Mouse (Mus musculus): ENCODE measurements at regions not wholly inside any gene's neighbourhood (a gene's known extent, or its start where the extent isn't known, plus 50 kb on each side); places are given as distances from the start of the nearest gene placed in this dataset.
"Not testable (repeated sequence)": the region's sequence is repeated elsewhere in the genome, so short reads cannot be mapped to it uniquely, and the experiment has no call there.

DNA sequence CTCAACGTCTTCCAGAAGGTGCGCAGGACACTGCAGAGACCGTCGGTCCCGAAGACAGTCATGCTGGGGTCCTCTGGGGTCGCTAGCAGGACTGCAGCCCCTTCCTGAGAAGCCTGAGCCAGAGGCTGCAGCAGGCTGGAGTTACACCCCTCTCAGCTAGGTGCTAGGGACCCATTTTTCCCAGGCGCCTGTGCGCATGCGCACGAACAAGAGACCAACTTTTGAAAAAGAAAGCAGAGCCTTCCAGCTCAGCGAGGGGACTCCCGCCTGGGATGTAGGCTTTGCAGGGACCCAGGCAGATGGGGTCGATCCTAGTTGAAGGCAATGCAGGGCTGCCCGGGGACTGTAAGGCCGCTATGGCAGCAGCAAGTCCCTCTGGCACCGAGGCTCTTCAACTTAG lies 104.7 kb upstream of the Atg7 start:
- peak; percentile 19 to 38 for DNase-seq (ENCODE audit: low spot score in 2 of 2)

DNA sequence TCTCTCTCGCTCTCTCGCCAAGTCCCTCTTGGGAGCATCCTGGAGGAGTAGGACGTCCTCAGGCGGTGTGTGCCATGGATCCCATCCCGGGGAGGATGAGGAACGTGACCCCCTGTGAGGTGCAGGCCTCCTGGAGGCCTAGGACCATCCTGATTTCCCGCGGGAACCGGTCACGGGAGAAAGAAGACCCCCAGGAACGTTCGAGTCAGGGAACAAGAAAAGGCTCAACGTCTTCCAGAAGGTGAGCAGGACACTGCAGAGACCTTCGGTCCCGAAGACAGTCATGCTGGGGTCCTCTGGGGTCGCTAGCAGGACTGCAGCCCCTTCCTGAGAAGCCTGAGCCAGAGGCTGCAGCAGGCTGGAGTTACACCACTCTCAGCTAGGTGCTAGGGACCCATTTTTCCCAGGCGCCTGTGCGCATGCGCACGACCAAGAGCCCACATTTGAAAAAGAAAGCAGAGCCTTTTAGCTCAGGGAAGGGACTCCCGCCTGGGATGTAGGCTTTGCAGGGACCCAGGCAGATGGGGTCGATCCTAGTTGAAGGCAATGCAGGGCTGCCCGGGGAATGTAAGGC lies 92.7 kb upstream of the Atg7 start:
- DNase-seq (ENCODE audit: low spot score in 2 of 2) = peak in 1 of 2 experiments; percentile 18

DNA sequence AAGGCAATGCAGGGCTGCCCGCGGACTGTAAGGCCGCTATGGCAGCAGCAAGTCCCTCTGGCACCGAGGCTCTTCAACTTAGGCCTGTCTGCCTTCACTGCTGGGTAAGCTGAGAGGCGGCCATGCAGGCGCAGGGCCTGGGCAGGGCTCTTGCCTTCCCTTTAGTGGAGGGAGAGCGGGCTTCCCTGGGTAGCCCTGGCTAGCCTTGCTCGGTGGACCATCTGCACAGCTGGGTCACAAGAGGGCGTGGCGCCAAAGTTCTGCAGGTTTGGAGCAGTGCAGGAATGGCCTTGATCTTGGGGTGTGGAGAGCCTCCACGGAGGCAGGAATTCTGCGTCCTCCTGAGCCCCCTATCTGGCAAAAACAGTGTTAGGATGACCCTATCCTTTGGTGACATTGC lies 89.8 kb upstream of the Atg7 start:
- DNase-seq (ENCODE audit: low spot score in 2 of 2) = not testable (repeated sequence)

DNA sequence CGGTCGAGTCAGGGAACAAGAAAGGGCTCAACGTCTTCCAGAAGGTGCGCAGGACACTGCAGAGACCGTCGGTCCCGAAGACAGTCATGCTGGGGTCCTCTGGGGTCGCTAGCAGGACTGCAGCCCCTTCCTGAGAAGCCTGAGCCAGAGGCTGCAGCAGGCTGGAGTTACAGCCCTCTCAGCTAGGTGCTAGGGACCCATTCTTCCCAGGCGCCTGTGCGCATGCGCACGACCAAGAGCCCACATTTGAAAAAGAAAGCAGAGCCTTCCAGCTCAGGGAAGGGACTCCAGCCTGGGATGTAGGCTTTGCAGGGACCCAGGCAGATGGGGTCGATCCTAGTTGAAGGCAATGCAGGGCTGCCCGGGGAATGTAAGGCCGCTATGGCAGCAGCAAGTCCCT lies 87.7 kb upstream of the Atg7 start:
- peak in 1 of 2 experiments; percentile 40 for DNase-seq (ENCODE audit: low spot score in 2 of 2)

DNA sequence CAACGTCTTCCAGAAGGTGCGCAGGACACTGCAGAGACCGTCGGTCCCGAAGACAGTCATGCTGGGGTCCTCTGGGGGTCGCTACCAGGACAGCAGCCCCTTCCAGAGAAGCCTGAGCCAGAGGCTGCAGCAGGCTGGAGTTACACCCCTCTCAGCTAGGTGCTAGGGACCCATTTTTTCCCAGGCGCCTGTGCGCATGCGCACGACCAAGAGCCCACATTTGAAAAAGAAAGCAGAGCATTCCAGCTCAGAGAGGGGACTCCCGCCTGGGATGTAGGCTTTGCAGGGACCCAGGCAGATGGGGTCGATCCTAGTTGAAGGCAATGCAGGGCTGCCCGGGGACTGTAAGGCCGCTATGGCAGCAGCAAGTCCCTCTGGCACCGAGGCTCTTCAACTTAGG lies 65.6 kb upstream of the Atg7 start:
- DNase-seq (ENCODE audit: low spot score in 2 of 2) = peak; percentile 68 to 72

Measured in gastrocnemius, postnatal 4 days (tissue).